Mouse (Mus musculus) thymus, postnatal 36 days (tissue): ENCODE data around the gene Cryba1.
A peak's percentile ranks its signal among the peaks of the same experiment; 100 is the strongest.
"Not testable (repeated sequence)": the region's sequence is repeated elsewhere in the genome, so short reads cannot be mapped to it uniquely, and the experiment has no call there.

Experiments used
- DNase-seq, 2 experiments: peaks; one replicate each; pipeline ENCODE4 v3.0.0; 2022; ENCODE audit warnings: mixed read lengths in 2 of 2

Cryba1 gene

GRCm38 (mm10) chr11:77725183-77725582 lies at the start of gene Cryba1:
Cryba1 (minus strand) TSS chr11:77725283.
- DNase-seq, result no peak

DNA sequence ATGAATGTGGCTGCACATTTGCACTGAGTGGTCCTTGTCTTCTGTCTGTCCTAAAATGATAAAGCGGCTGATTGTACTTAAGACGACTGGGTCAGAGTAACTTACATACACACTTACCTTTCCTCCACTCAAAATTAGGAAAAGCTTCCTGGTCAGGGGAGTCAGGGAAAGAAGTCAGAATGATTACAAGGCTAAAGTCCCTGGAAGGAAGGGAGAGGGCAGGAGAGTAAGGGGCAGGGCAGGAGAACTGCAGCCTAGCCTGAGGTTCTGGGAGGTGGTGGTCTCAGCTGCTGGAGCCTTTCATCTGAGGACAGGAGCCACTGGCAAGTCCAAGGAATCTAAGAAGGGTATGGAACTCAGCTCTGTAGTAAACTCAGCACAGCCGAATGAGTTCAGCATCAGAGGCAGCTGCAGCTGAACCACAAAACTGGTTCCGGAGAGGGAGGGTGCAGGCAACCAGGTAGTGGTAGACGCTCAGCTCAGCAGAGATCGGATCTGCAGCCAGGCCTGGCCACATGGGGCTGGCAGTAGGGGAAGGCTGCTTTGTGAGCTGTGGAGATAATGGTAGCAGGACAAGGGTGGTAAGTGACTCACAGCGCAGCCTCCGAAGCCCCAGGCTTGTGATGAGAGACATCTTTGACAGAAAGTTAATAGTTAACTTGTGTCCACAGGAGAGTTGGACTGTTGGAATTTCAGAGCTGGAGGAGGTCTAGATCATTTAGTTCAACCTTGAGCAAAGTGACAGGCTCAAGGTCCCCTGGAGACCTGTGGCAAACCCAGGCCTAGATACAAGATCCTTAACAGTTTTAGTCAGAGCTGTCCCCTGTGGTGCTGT lies 47.0 kb upstream of the Cryba1 start:
- DNase-seq, result peak; percentile 33 to 56

- DNase-seq, result no peak
These were observed 45.3 kb upstream of the Cryba1 start for GRCm38 (mm10) chr11:77770346-77770745.

- DNase-seq, result no peak
These were observed 44.4 kb upstream of the Cryba1 start for GRCm38 (mm10) chr11:77769496-77769895.

GRCm38 (mm10) chr11:77766351-77767001 lies 41.4 kb upstream of the Cryba1 start:
- peak; percentile 63 to 69 for DNase-seq

DNA sequence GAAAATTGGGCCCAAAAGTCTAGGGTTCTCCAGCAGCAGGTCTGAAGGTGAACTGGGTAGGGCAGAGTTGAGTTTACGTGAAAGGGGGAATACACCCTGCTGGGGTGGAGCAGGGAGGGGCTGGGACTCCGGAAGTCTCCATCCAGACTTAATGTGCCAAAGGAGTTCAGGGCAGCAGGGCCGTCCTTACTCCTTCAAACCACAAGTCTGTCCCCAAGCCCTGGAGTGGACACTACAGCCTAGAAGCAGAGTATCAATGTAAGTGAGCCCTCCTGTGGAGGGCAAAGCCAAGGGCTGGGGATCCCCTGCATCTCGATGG lies 40.3 kb upstream of the Cryba1 start:
- DNase-seq, result no peak

GRCm38 (mm10) chr11:77764694-77765458 lies 39.8 kb upstream of the Cryba1 start:
- DNase-seq, result no peak

- peak; percentile 53 to 54 for DNase-seq
These were observed 38.7 kb upstream of the Cryba1 start for GRCm38 (mm10) chr11:77763673-77764340.

- peak; percentile 78 to 82 for DNase-seq
These were observed 37.9 kb upstream of the Cryba1 start, which contains the start of gene Myo18a for GRCm38 (mm10) chr11:77762783-77763672. Myo18a (plus strand) TSS chr11:77763246.

GRCm38 (mm10) chr11:77760031-77760430 lies 34.9 kb upstream of the Cryba1 start:
- no peak for DNase-seq

DNA sequence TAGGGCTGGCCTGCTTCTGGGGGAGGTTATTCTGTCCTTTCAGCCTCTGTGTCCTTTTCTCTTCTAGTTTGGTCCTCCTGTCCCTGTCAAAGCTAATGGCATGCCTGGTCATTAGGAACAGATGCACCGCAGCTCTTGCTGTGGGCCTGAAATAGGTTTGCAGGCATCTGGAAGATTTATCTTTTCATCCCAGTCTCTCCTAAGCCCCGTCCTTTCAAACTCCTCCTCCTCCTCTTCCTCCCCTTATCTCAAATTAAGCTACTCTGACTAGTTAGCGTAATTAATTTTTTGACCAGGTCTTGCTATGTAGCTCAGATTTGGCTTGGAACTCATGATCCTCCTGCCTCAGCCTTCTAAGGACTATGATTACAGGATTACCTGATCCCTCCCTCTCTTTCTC lies 28.4 kb upstream of the Cryba1 start:
- DNase-seq, result no peak

DNA sequence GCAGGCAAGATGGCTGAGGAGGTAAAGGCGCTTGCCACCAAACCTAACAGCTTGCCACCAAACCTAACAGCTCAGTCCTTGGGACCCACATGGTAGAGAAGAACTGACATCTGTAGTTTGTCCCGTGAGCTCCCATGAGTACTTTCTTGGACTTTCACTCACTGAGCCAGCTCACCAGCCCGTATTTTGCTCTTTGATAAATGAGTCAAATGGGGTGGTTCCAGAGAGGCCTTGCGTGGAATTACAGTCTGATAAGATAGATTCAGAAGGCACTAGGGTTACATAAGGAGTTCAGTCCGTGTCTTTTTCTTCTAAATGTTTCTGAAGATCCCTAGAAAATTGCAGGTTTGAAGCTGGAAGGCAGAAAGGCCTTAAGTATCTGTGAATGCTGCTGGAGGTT lies 27.4 kb upstream of the Cryba1 start:
- DNase-seq, result no peak

GRCm38 (mm10) chr11:77748996-77749395 lies 23.9 kb upstream of the Cryba1 start:
- DNase-seq, result no peak

- not testable (repeated sequence) for DNase-seq
These were observed 22.0 kb upstream of the Cryba1 start for GRCm38 (mm10) chr11:77747103-77747502.

DNA sequence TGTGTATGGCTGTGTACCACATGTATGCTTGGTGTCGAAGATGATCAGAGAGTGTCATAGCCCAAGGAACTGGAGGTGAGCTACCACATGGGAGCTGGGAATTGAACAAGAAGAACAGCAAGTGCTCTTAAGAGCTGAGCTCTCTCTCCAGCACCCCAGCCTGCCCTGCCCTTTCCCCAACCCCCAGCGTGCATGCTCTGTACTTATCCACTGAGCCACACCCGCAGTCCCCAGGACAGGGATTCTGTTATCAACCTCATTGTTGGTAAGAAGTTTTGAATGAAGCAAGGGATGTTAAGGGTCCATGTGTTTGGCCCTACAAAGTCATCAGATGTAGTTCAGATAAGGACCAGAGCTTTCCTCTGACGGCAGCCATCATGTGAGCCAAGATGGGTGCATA lies 21.6 kb upstream of the Cryba1 start:
- no peak for DNase-seq

DNA sequence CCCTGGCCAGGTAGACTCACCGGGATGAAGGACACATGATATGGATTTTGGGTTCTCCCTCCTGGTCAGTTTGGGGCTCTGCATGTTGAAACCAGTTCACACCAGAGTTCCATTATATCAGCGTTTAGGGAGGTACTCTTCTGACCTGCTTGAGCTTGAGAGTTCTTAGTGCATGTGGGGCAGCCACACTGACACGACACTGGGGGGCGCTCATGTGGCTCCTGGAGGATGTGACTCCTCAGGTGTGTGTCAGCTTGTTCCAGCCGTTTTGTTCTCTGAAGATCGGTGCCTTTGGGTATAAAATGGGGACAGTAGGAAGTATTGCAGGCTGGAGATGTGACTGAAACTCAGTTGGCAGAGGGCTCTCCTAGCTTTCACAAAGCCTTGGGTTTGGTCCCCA lies 18.9 kb upstream of the Cryba1 start:
- peak; percentile 63 to 69 for DNase-seq

GRCm38 (mm10) chr11:77738555-77738954 lies 13.5 kb upstream of the Cryba1 start:
- no peak for DNase-seq

GRCm38 (mm10) chr11:77737289-77737688 lies 12.2 kb upstream of the Cryba1 start:
- peak; percentile 49 to 52 for DNase-seq

GRCm38 (mm10) chr11:77728587-77728986 lies 3.5 kb upstream of the Cryba1 start:
- DNase-seq, result no peak

DNA sequence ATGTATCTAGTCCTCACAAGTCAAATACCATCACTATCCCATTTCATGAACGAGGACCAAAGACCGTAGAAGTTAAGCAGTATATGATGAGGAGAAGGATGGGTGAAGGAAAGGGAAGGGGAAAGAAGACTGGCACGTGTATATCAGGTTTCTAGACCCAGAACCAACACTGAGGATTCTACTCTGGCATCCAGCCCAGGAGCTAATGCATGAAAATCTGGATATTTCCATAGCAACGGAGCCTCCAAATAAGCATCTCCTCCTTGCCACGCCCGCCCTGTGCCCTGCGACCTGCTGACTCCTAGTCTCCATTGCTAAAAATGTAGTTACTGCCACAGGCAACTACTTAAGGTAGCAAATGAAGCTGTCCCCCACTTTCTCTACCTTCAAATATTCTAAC lies 317 bp downstream of the Cryba1 start:
- no peak for DNase-seq

DNA sequence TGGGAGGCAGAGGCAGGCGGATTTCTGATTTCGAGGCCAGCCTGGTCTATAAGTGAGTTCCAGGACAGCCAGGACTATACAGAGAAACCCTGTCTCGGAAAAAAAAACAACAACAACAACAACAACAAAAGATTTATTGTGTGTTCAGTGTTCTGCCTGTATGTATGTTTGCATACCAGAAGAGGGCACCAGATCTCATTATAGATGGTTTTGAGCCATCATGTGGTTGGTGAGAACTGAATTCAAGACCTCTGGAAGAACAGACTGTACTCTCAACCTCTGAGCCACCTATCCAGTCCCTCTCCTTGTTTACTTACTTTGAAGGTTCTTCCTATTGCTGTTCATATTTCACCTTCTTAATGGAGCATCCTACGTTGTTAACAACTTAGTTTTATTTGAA lies 3.7 kb downstream of the Cryba1 start:
- no peak for DNase-seq

- no peak for DNase-seq
These were observed 6.0 kb downstream of the Cryba1 start for GRCm38 (mm10) chr11:77719055-77719454.
